Mouse (Mus musculus): ENCODE measurements around the gene Csgalnact2.

DNA sequence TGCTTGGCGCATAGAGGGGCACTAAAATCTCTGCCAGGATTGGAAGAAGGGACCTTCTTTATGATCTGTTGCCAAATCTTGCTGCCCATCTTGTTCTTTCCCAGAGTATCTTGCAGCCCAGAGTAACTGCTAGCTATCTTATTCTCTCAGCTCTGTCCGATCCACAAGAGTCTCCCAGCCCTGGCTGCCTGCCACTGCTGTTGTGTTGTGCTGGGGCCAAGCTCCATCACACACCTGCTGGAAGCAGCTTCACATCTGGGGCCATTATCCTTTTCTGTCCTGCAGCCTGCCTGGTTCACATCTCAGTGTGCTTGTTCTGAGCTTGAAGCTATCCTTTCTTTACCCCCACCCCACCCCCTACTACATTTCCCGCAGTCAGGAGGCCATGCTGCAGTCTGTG is 62.7 kb downstream of the Csgalnact2 start:
- TF ChIP-seq CTCF (IDR thresholded peaks at IDR 0.05; ENCODE audit: low read depth) (no peak), EP300 (IDR thresholded peaks at IDR 0.05; ENCODE audit: low read depth) (no peak)

All from liver, embryonic 14.5 days (tissue).